Mouse (Mus musculus) neural tube, embryonic 10.5 days (tissue): ENCODE data around the gene Nrarp.
A peak's percentile ranks its signal among the peaks of the same experiment; 100 is the strongest.

Experiments used
- DNase-seq: peaks from one replicate; pipeline ENCODE4 v3.0.0-alpha.2; 2017; ENCODE audit warnings: low spot score; ENCODE audit errors: extremely low spot score

Nrarp gene

DNA sequence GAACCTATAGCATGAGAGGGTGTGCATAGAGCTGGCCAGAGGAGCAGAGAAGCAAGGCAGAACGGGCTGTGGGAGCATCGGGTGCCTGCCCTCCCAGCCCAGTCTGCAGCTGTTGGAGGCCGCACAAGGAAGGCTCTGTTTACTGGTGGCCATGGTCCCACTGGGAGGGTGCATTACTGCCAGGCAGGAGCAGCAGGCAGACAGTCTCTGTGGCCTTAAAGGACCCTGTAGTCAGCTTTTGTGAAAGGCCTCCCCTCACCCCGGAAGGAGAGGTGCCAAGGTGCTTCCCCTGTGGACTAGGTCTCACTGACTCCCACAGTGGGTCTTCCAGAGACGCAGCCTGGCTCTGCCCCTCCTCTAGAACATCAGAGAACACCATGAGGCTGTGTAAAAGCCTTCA, 46.3 kb downstream of the Nrarp start:
- no peak for DNase-seq

DNA sequence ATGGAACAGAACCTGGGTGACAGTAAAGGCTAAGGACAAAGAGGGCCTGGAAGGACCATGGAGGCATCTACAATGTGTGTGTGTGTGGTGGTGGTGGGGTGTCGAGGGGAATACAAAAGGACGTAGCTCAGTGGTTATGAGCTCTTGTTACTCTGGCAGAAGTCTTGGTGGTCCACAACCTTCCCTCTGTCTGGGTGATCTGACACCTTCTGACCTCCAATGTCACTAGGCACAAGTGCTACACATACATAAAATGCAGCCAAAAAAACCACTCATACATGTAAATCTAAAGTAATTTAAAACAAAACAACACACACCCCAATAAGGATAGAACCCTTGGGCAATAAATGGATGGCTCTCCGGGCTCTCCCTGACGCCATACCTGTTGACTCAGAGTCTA, 46.8 kb downstream of the Nrarp start:
- no peak for DNase-seq

DNA sequence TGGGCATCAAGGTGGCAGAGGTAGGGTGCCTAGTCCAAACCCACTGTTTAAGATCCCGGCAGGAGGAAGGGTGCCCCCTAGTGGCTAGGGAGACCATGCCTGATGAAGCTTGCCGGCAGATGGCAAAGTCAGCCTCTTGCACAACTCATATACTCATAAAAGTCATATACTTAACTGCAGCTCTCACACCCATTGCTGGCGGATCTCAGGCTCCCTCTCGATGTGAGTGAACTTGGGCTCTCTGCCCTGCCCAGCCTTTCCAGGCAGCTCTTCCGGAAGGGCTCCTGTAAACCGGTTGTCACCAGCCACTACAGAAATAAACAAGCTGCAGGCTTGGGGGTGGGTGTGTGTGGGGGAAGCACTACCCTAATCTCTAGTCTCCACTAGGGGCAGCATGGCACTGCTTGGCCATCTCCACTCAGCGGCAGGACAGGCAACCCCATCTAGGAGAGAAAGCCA, 47.9 kb downstream of the Nrarp start:
- peak; percentile 81 for DNase-seq

DNA sequence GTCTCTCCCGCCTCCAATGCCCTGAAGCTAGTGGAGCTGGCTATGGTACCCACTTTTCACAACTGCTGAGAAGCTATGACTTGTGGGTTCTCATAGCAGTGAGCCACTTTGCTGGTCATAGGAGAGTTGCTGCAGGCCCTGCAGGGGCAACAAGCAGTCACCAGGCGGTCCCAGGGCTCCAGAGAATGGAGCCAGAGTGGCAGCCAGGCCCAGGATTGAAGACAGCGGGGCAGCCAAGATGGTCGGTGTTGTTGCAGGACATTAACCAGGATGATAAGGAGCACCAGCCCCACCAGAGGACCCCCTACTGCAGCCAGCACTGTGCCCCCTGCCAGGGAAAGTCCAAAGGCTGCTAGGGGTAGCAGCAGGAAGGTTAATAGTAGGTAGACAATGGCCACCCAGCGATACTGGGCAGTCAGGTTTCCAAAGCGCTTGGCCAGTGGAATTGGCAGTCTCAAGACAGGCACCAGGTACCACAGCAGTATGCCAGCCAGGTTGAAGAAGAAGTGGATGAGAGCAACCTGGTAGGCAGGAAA, 48.5 kb downstream of the Nrarp start:
- DNase-seq = no peak

DNA sequence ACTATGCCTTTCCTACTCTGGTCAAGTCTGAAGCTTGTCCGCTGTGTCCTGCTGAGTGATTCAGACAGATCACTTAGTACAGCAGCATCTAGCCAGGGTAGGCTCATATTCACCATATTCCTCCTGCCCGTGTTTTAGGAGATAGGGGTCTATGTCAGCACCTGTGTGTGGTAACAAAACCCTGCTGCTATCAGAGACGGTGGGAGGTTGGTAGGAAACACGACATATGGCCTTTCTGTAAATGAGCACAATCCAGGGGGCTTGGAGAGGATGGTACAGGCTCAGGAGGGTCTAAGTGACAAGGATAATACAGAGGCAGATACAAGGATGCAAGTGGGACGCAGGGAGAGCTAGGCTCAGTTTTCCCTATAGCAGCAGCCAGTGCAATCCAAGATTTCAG, 49.0 kb downstream of the Nrarp start:
- no peak for DNase-seq

DNA sequence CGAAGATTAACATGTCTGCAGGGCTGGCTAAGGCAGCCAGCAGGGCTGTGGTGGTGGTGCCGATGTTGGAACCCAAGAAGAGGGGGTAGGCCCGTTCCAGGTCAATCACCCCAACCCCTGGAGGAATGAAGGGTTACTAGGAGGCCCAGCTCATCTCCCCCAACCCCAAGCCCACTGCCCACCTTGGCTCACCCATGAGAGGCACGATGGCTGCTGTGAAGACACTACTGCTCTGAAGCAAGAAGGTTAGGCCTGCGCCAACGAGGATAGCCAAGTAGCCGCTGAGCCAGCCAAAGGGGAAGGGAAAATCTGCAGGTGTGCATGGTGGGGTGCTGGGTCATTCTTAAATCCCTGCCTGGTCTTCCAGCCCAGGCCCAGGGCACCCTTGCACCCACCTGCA, 50.0 kb downstream of the Nrarp start:
- no peak for DNase-seq

DNA sequence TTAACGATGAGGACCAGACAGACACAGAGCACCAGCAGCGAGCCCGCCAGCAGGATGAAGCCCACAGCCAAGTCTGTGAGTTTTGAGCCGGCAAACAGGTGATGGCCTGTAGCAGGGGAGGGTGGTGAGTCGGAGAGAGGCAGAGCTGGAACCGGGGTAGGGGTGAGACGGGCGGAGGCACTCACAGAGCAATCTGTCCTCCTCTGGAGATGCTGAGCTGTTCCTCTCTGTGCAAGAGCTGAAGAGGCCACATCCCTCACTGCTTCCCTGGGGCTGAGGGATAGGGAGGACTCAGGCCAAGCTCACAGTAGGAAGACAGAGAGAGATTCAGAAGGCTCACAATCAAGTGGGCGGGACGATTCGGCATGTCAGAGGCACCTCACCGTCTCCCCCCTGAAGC, 50.5 kb downstream of the Nrarp start:
- no peak for DNase-seq
